Mouse (Mus musculus) kidney, postnatal 0 days (tissue): Measurements from ENCODE around the gene Per2. TPM values are rescaled to one million over a fixed set of nuclear protein-coding genes. Genes with fewer than 3 reads are reported as not detected.
A peak's percentile ranks its signal among the peaks of the same experiment; 100 is the strongest.

Experiments
- ATAC-seq: fragments of 200-750 bp; cut with Nextera tagmentation; replicated peaks from 2 replicates; pipeline ENCODE4 v1.8.0; 2017; ENCODE audit warnings: low read depth, moderate number of reproducible peaks, moderate TSS enrichment, moderate library complexity; ENCODE audit not compliant: low FRiP score
- DNase-seq: peaks from one replicate; pipeline ENCODE4 v3.0.0-alpha.2; 2016; ENCODE audit warnings: low spot score
- H3K27ac ChIP-seq: fragments of 300-500 bp; sonication (generic); 2 replicates; pipeline ENCODE4 v1.5.1; 2014; ENCODE audit warnings: mild to moderate bottlenecking
- H3K27me3 ChIP-seq: fragments of 300-500 bp; sonication (generic); 2 replicates; pipeline ENCODE4 v1.6.1; 2014; ENCODE audit warnings: low read length, mixed read lengths; ENCODE audit not compliant: insufficient read depth
- H3K36me3 ChIP-seq: fragments of 300-500 bp; sonication (generic); 2 replicates; pipeline ENCODE4 v1.6.1; 2014; ENCODE audit warnings: low read length, mixed read lengths; ENCODE audit not compliant: insufficient read depth
- H3K4me1 ChIP-seq: fragments of 300-500 bp; sonication (generic); replicated peaks from 2 replicates; pipeline ENCODE4 v1.6.1; 2014; ENCODE audit warnings: antibody characterized with exemption, low read length, mixed read lengths; ENCODE audit not compliant: insufficient read depth
- H3K4me2 ChIP-seq: fragments of 300-500 bp; sonication (generic); 2 replicates; pipeline ENCODE4 v1.6.1; 2014; ENCODE audit warnings: mild to moderate bottlenecking, low read length, moderate library complexity, mixed read lengths
- H3K4me3 ChIP-seq: fragments of 300-500 bp; sonication (generic); replicated peaks from 2 replicates; pipeline ENCODE4 v1.5.1; 2014; ENCODE audit warnings: low read depth, low read length
- H3K9ac ChIP-seq: fragments of 300-500 bp; sonication (generic); 2 replicates; pipeline ENCODE4 v1.6.1; 2014; ENCODE audit warnings: low read depth, low read length
- H3K9me3 ChIP-seq: fragments of 300-500 bp; sonication (generic); replicated peaks from 2 replicates; pipeline ENCODE4 v1.6.1; 2016; ENCODE audit warnings: low read length, inconsistent platforms, mixed read lengths
- CTCF ChIP-seq: IDR thresholded peaks from 2 replicates; pipeline ENCODE4 v1.5.1; 2016; ENCODE audit warnings: antibody characterized with exemption, low read depth, mild to moderate bottlenecking, moderate library complexity
- WGBS: fragments of 180-500 bp; shearing (Covaris S2); extraction: QIAGEN DNeasy Blood & Tissue Kit; methylation state at CpG from one replicate; pipeline ENCODE4 v1.1.7; 2014; 5-methylcytosine and 5-hydroxymethylcytosine counted together
- polyA plus RNA-seq: library from polyadenylated mRNA; unstranded; fragments of >200 nt; fragmentation: Nextera tagmentation; extraction: Ambion mirVana; gene quantifications from 2 replicates; pipeline ENCODE4 v1.2.1, GENCODE M21; 2015

Per2 gene
- polyA plus RNA-seq, 1 experiment from 2014 or later, result 2.7 TPM

DNA sequence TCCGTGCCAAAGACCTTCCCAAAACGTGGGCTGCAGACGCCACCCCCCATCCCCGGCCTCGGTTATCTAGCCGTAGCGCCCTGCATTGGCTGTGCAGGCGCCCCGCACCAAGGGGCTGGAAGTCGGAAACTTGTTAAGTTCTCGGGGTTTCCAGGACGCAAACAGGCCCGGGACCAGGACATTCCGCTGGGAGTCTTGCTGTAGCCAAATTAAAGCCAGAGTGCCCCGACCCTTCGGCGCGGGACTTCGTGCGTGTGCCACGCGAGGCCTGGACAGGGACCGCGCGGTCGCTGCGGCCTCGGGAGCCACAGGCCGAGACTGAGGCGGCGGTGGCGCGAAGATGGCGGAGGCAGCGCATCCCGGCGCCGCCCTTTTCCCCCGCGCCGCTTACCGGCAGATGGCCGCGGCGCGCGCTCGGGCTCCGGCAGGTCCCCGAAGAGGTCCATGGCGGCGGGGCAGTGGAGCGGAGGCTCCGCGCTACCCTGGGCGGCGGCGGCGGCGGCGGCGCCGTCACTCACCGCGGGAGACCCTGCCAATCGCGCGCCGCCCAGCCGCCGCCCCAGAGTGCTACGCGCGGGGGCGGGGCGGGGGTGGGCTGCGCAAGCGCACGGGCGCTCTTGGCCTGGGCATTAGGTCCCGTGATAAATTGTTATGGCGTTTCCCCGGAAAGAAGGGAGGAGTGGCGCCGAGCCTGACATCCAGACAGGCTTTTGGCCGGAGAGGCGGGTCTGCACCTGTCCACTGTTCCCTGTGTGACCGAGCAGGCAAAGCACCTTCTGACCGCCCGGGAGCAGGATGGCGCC is 60.7 kb downstream of the Per2 start, which contains the start of gene Ilkap:
Gene Ilkap, minus strand, starts transcription at position 556 of the 803 bp plus-strand sequence.
- no peak for TF ChIP-seq CTCF
- peak; percentile 97 for ATAC-seq
- H3K4me3 ChIP-seq, result peak within 1 kb of the TSS; percentile 89
- DNase-seq, result peak; percentile 90
- H3K9me3 ChIP-seq, result no peaks in the 10 kb centered on the region
- H3K36me3 ChIP-seq, result no peaks in the 10 kb centered on the region
- peak within 1 kb of the TSS; percentile 90 for H3K27ac ChIP-seq
- peak within 1 kb of the TSS; percentile 89 for H3K4me2 ChIP-seq
- H3K9ac ChIP-seq, result peak within 1 kb of the TSS; percentile 93
- H3K4me1 ChIP-seq, result peaks cover 14% of the 10 kb centered on the region; the same call in 1 of the 2 replicates
- H3K27me3 ChIP-seq, result no peaks in the 10 kb centered on the region
- under 1% methylated on average over 77 of the region's 91 CpGs for WGBS

DNA sequence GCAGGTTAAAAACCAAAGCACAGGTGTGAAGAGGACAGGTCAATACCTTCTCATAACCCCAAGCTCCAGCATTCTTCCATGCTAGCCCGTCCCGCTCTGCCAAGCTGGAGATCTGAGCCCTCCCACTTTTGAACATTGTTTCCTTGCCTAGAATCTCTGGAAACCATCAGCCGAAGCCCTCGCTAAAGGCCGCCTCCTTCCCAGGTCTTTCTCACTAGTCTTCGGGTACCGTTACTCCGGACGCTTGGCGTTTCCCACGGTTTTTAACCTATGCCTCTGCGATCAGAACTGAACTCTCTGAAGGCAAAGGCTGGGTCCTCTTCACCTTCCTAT is 61.2 kb downstream of the Per2 start:
- Histone ChIP-seq H3K4me3 (peak overlapping the region; percentile 89), H3K9ac (peak overlapping the region; percentile 93), H3K4me1 (peaks cover 14% of the 10 kb centered on the region; the same call in 1 of the 2 replicates), H3K36me3 (no peaks in the 10 kb centered on the region; the same call in 1 of the 2 replicates), H3K27ac (peak overlapping the region; percentile 90), H3K4me2 (peak overlapping the region; percentile 89), H3K9me3 (no peaks in the 10 kb centered on the region), H3K27me3 (no peaks in the 10 kb centered on the region)
- TF ChIP-seq CTCF, result no peak
- ATAC-seq, result no peak; the same call in 1 of the 2 replicates
- under 1% methylated on average over 12 of the region's 12 CpGs for WGBS
- DNase-seq, result peak; percentile 36

DNA sequence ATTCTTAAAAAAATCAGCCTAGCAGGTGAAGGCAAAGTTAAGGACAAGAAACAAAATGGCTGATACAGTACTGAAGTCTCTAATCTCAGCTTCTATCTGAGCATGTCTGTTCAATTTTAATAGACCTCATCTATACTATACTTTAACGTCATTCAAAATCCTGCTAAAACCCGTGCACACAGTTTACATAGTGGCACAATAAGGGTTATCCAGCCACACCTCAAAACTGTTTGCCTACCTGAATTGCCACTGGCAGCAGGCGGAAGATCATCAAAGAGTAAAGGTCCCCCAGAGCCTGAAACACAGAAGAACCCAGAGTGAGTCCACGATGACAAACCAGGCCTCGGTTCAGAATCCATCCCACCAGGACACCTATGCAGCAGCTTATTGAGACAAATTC is 68.8 kb downstream of the Per2 start:
- Histone ChIP-seq H3K9me3 (no peaks in the 10 kb centered on the region), H3K4me2 (no peak overlapping the region), H3K27ac (no peak overlapping the region), H3K9ac (no peak overlapping the region), H3K36me3 (peaks cover 26% of the 10 kb centered on the region), H3K4me3 (no peak overlapping the region), H3K27me3 (no peaks in the 10 kb centered on the region), H3K4me1 (no peaks in the 10 kb centered on the region)
- DNase-seq (no peak), ATAC-seq (no peak)
- no peak for TF ChIP-seq CTCF
- 95% methylated on average over 5 of the region's 5 CpGs for WGBS

DNA sequence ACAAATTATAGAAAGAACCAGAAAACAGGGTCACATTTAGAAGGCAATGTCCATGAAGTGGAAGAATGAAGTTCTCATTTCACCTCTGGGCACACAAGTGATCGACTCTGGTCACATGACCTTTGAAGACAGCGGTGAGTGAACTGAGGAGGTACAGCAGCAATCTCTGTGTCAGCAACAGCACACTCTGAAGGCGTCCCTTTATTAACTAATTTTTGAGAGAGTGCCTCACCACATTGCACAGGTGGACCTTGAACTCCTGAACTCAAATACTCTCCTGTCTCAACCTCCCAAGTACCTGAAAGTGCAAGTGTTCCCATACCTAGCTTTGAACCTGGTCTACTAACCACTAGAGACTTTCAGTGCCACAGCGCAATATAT is 78.0 kb downstream of the Per2 start:
- Histone ChIP-seq H3K4me3 (no peak overlapping the region), H3K4me2 (no peak overlapping the region), H3K9ac (no peak overlapping the region), H3K9me3 (no peaks in the 10 kb centered on the region), H3K4me1 (no peaks in the 10 kb centered on the region), H3K27ac (no peak overlapping the region), H3K36me3 (peaks cover 75% of the 10 kb centered on the region), H3K27me3 (no peaks in the 10 kb centered on the region)
- WGBS, result 90% methylated on average over 4 of the region's 4 CpGs
- DNase-seq (no peak), ATAC-seq (peak; percentile 63)
- no peak for TF ChIP-seq CTCF

DNA sequence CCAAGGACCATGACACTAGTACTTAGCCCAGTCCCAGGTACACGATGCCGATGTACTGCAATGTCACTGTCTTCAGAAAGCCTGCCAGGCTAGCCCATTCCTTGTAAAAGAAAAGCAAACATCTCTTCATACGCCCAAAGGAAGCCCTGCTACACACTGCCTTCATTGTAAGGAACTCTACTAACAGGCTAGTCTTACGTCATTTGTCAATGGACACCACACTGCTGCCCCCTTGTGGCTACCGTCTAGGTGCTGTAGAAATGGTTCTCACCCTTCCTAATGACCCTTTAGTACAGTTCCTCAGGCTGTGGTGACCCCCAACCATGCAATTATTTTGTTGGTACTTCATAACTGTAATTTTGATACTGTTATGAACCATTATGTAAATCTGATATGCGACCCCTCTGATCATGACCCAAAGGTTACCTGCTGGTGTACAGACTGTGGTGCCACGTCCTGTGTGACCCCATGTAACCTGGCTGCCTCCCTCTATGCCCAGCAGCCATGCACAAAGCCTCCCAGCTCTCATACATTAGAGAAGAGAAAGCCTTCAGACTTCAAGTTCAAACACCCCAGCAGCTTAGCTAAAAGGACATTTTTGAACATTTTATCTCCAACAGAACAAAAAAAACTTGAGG is 78.6 kb downstream of the Per2 start:
- WGBS, result 65% methylated on average over 7 of the region's 7 CpGs

DNA sequence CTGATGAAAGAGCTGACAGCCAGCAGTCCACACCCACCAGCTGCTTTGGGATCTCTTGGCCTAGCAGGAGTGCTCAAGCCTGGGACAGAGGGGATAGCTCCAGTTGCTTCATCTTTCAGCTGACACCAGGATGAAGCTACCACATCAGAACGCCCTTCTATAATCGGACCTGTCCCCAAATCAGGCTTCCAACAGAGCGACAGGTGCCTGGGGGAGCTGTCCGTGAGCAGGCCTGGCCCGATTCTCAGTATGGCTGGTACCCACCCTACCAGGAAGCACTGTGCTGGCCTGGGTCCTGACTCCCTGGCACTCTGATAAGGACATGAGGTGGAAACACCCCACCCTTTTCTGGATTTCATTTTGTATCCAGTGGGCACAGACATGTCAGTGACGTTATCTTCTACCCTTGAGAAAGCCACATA is 85.7 kb downstream of the Per2 start:
- ATAC-seq (no peak), DNase-seq (no peak)

More for the DNA sequence above, 78.6 kb downstream of the Per2 start:
- H3K36me3 ChIP-seq, result peaks cover 80% of the 10 kb centered on the region
- no peak overlapping the region for H3K4me2 ChIP-seq
- no peaks in the 10 kb centered on the region for H3K9me3 ChIP-seq
- no peak overlapping the region for H3K9ac ChIP-seq
- no peaks in the 10 kb centered on the region for H3K27me3 ChIP-seq
- no peak overlapping the region for H3K4me3 ChIP-seq
- ATAC-seq, result no peak; the same call in 1 of the 2 replicates
- peak; percentile 89 for TF ChIP-seq CTCF
- peak; percentile 88 for DNase-seq
- no peak overlapping the region for H3K27ac ChIP-seq
- H3K4me1 ChIP-seq, result no peaks in the 10 kb centered on the region

More for the DNA sequence above, 85.7 kb downstream of the Per2 start:
- Histone ChIP-seq H3K27me3 (no peaks in the 10 kb centered on the region), H3K27ac (no peak overlapping the region), H3K9me3 (no peaks in the 10 kb centered on the region), H3K4me1 (no peaks in the 10 kb centered on the region), H3K9ac (no peak overlapping the region), H3K36me3 (peaks cover 74% of the 10 kb centered on the region), H3K4me2 (no peak overlapping the region), H3K4me3 (no peak overlapping the region)
- no peak for TF ChIP-seq CTCF
- WGBS, result 86% methylated on average over 6 of the region's 6 CpGs
